Comparison of ENCODE assay signal across 19 mouse cellular contexts in the genomic region with DNA sequence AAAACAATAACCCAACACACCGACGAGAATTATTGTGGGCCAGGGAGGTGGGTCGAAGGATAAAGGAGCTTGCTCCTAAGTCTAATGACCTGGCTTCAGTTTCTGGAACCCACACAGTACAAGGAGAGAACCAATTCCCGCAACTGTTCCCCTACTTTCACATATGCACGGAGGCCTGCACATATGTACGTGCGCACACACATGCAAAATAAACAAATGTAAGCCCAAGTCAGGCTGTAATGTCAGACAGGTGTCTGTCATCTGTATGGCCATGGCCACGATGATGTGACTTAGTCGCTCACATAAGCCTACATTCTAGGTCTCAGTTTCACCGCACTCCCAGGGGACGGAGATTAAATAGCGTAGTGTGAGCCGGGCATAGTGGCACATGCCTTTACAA. TPM values are rescaled to one million over a fixed set of nuclear protein-coding genes. Genes with fewer than 3 reads are reported as not detected.
DNase-seq lines count a peak whose midpoint lies in the region; ATAC-seq lines count a peak whose summit lies in the region.
"Had no signal": no experiment of that assay in that cellular context is flagged by ENCODE, and none has a peak within 500 bp of the region (broad histone marks: within the 10 kb centered on the region; RNA-seq: fewer than 3 reads in every experiment).

No protein-coding gene starts in this region.

- H3K4me3 ChIP-seq in heart, embryonic 12.5 days = no peak overlapping the region
- no peak overlapping the region for H3K4me3 ChIP-seq in heart, embryonic 10.5 days

- H3K27me3 ChIP-seq in heart, embryonic 12.5 days (replicated peaks) = no peaks in the 10 kb centered on the region
- no peaks in the 10 kb centered on the region for H3K27me3 ChIP-seq in heart, embryonic 10.5 days (ENCODE audit: insufficient read depth, poor library complexity, severe bottlenecking)
- H3K27me3 ChIP-seq: CH12.LX, Patski had no signal

- H3K4me2 ChIP-seq in heart, embryonic 12.5 days = no peak overlapping the region

- WGBS in heart, embryonic 12.5 days = 93% methylated on average over 13 of the region's 13 CpGs
- WGBS in heart, embryonic 10.5 days = 95% methylated on average over 13 of the region's 13 CpGs

- no peaks in the 10 kb centered on the region for H3K4me1 ChIP-seq in heart, embryonic 12.5 days (replicated peaks)
- no peaks in the 10 kb centered on the region for H3K4me1 ChIP-seq in heart, embryonic 10.5 days

- DNase-seq in heart, adult 11 months = peak; percentile 68
- DNase-seq in heart, embryonic 10.5 days (ENCODE audit: low spot score) = peak; percentile 67
- no peak for DNase-seq in heart, adult 8-10 months (ENCODE audit: low spot score)
- DNase-seq: adrenal gland, adult 2 months; adrenal gland, adult 8-10 months; adrenal gland, postnatal 10 days; adrenal gland, postnatal 14 days; adrenal gland, postnatal 25 days; adrenal gland, postnatal 36 days; B cell, adult 2 months; cerebellum, adult 11 months; cerebellum, adult 11-12 months; cerebellum, adult 18-20 months had no signal

- peaks cover 87% of the 10 kb centered on the region for H3K36me3 ChIP-seq in heart, embryonic 12.5 days
- peaks cover 93% of the 10 kb centered on the region for H3K36me3 ChIP-seq in heart, embryonic 10.5 days

- ATAC-seq in heart, embryonic 12.5 days (ENCODE audit: insufficient number of reproducible peaks, low FRiP score) = no peak
- ATAC-seq: activated CD4-positive, CD25-positive, alpha-beta regulatory T cell, adult 4 months; CD4-positive, CD25-positive, alpha-beta regulatory T cell, adult 4 months; Patski had no signal

- no peaks in the 10 kb centered on the region for H3K9me3 ChIP-seq in heart, embryonic 12.5 days (replicated peaks)
- H3K9me3 ChIP-seq in heart, embryonic 10.5 days = no peaks in the 10 kb centered on the region
- H3K9me3 ChIP-seq: G1E had no signal

- no peak overlapping the region for H3K27ac ChIP-seq in heart, embryonic 12.5 days (ENCODE audit: poor library complexity, severe bottlenecking)
- no peak overlapping the region for H3K27ac ChIP-seq in heart, embryonic 10.5 days

- no peak overlapping the region for H3K9ac ChIP-seq in heart, embryonic 12.5 days

RNA-seq across cellular contexts. Expression of a gene that starts 30.7 kb away (rescaled TPM):
- 26.0 and 28.4 TPM in 2 replicates for polyA plus RNA-seq in heart, embryonic 12.5 days (2016; fragmentation: Nextera tagmentation; extraction: Ambion mirVana)
- polyA plus RNA-seq in heart, embryonic 10.5 days (2016; fragmentation: Nextera tagmentation; extraction: Ambion mirVana) = 27.2 and 28.4 TPM in 2 replicates
- total RNA-seq in heart, adult 8-10 months (2022) = 10 to 100 TPM; 20.1 to 21.7 (median 20.8) TPM

RNA-seq across cellular contexts. Expression of a gene that starts 30.9 kb away (rescaled TPM):
- polyA plus RNA-seq in heart, embryonic 12.5 days (2016; fragmentation: Nextera tagmentation; extraction: Ambion mirVana) = 32.9 and 34.1 TPM in 2 replicates
- 40.2 and 41.5 TPM in 2 replicates for polyA plus RNA-seq in heart, embryonic 10.5 days (2016; fragmentation: Nextera tagmentation; extraction: Ambion mirVana)
- 10 to 100 TPM; 53.3 to 70.3 (median 58.0) TPM for total RNA-seq in heart, adult 8-10 months (2022)

RNA-seq across cellular contexts. Expression of a gene that starts 56.4 kb away (rescaled TPM):
- 10.3 and 13.2 TPM in 2 replicates for polyA plus RNA-seq in heart, embryonic 12.5 days (2016; fragmentation: Nextera tagmentation; extraction: Ambion mirVana)
- polyA plus RNA-seq in heart, embryonic 10.5 days (2016; fragmentation: Nextera tagmentation; extraction: Ambion mirVana) = 7.5 and 9.2 TPM in 2 replicates
- 10 to 100 TPM in 2 of 4 experiments, 1 to 10 TPM in 2; 8.4 to 10.6 (median 10.0) TPM for total RNA-seq in heart, adult 8-10 months (2022)
- polyA plus RNA-seq: activated CD4-positive, CD25-positive, alpha-beta regulatory T cell, adult 4 months; G1E had no signal
